Mouse (Mus musculus): ENCODE results near the gene Rora.

Gene Rora

DNA sequence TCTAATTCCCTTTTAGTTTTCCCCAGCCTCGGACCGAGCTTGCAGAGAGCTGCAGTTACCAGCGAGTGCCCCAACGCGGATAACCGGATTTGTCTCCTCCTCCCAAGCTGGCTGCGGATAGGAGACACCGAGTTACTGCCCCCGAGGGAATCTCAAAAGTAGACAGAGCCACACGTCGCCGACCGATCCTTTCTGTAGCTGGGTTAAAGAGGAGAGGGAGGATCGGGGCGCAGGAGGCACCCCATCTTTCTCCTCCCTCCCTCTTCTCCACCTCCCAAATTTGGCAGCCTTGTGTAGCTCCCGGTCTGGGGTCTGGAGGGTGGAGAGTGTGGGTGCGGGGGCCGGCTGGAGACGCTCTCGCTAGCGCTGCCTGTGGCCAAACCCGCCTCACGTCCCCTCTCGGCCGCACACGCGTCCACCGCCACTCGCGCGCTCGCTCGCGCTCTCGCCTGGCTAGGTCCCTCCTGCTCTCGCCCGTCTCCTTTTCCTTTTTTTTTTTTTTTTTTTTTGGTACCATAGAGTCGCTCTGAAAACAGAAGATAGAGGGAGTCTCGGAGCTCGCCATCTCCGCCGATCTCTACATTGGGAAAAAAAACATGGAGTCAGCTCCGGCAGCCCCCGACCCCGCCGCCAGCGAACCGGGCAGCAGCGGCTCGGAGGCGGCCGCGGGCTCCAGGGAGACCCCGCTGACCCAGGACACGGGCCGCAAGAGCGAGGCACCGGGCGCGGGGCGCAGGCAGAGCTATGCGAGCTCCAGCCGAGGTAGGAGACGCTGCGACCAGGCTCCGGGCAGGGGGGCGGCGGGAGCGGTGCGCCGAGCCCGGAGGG, at the start of gene Rora:
TSS of gene Rora (plus strand) at position 576 of the 828 bp plus-strand sequence.
- in situ Hi-C loops (cut with MboI, MseI): no loop called here

GRCm38 (mm10) chr9:68614006-68614405, 39.6 kb upstream of the Rora start:
- in situ Hi-C loops (cut with MboI, MseI): no loop called here

DNA sequence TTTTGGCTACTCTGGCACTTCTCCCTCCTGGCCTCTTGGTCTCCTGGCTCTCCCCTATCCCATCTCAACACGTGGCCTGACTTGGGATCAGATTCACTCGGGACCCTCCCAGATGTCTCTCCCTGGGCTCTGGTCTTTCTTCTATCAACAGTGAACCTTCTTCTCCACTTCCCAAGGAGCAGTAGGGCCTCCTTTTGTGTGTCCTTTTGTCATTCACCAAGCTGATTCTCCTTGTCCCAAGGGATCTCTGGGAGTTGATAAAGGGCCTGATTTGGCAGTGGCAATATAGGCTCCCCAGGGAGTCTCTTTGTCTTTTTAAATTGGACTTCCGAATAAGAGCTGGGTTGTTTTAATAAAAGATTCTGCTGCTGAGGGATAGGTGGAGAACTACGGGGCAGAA, 36.5 kb upstream of the Rora start:
- in situ Hi-C loops (cut with MboI, MseI): no loop called here

DNA sequence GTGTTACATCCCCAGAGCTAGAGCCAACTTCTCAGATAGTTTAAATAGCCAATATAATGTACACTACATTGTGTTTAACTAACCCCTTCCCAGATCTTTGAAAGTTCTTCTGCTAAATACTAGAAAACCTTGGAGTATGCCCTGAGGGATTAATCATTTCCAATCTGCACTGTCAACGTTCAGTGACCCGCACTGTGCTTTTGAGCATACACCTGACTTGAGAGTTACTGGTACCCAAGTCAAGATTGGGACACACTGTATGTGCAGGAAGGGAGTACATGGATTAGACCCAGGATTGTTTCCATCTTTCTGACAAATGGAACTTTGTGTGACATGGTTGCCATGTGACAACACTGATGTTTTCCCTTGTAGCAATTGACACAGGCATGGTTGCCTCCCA, 33.5 kb upstream of the Rora start:
- in situ Hi-C loops (cut with MboI, MseI): no loop called here

GRCm38 (mm10) chr9:68620441-68620840, 33.1 kb upstream of the Rora start:
- in situ Hi-C loops (cut with MboI, MseI): no loop called here

GRCm38 (mm10) chr9:68624981-68625380, 28.6 kb upstream of the Rora start:
- in situ Hi-C loops (cut with MboI, MseI): no loop called here

DNA sequence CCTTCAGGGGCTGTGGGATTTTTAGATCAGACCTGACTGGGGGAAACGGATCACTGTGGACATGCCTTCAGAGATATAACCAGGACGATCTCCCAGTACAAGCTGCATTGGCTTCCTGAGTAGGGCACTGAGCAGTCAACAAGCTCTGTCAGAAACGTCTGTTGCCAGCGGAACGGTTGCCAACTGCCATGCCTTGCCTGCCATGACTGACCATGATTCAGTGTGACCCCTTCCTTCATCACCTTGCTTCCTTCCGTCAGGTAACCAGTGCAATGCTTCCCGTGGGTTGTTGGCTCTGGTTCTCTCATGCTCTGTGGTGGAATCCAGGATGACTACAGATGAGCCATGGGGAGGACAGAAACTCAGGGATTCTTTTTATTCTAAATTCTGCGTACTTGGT, 16.3 kb upstream of the Rora start:
- in situ Hi-C loops (cut with MboI, MseI): no loop called here

DNA sequence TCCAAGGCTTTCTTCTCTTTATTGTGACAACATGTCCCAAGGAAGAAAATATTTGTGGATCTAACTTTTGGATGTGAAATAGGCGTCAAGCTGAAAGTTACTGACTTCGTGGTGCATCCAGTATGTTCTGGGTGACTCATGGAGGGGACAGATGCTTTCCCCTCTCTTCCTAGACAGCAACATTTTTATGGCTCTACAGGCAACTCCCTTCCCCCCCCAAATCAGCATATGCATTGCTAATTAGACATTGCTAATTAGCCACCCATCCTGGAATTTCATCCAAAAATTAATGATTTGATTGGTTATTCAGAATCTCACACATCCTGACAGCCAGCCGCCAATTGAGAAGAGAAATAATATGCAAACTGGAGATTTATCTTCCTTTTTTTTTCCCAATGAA, 12.5 kb upstream of the Rora start:
- in situ Hi-C loops (cut with MboI, MseI): no loop called here

DNA sequence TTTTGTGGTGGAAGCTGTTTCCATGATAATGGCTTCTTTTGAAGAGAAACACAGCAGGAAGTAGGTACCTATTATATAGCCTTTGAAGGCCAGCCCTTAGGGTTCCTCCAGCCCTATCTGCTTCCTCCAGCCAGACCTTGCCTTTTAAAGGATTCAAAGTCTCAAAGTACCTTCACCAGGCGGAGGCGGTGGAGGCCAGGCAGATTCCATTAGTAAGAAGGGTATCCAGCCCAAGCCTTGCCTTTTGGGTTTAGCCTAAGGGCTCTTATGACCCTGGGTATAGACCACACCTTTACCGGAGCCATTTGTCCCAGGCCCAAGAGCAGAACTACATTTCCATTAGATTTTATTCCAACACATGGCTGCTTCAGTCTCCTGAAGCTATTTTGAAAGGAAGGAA, 5.5 kb upstream of the Rora start:
- in situ Hi-C loops (cut with MboI, MseI): no loop called here

- in situ Hi-C loops (cut with MboI, MseI): no loop called here
Measured at GRCm38 (mm10) chr9:68654039-68654332, 400 bp downstream of the Rora start.

DNA sequence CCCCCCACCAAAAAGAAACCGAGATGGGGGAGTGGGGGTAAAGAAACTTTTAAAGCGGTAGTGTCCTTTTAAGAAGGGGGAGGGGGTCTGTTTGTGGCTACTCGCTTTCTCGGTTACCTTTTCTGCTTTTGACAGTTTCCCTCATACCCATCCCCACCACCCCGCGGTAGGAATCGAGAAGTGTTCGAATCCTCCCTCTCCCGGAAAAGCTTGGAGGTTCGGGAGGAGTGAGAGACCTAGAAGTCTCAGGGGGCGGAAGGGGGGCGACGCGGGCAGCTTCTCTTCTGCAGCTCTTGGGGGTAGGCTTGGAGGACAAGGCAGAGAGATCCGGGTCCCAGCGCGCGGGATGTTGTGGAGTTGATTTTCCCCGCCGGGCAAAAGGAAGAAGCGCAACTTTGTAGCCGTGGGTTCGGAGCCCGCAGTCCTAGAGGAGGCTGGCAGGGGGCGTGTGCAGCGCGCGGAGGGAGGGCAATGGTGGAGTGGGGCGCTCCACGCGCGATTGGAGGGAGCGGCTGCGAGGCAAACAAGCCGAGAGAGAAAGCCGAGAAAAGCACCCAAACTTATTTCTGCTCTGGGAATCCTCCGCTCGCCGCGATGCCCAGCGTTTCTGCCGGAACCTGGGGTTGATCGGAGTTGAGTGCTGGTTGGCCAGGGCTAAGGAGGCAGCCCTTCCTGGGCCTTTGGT, 889 bp downstream of the Rora start:
- in situ Hi-C loops (cut with MboI, MseI): no loop called here

- in situ Hi-C loops (cut with MboI, MseI): no loop called here
Measured at GRCm38 (mm10) chr9:68655018-68656005, 1.7 kb downstream of the Rora start.

DNA sequence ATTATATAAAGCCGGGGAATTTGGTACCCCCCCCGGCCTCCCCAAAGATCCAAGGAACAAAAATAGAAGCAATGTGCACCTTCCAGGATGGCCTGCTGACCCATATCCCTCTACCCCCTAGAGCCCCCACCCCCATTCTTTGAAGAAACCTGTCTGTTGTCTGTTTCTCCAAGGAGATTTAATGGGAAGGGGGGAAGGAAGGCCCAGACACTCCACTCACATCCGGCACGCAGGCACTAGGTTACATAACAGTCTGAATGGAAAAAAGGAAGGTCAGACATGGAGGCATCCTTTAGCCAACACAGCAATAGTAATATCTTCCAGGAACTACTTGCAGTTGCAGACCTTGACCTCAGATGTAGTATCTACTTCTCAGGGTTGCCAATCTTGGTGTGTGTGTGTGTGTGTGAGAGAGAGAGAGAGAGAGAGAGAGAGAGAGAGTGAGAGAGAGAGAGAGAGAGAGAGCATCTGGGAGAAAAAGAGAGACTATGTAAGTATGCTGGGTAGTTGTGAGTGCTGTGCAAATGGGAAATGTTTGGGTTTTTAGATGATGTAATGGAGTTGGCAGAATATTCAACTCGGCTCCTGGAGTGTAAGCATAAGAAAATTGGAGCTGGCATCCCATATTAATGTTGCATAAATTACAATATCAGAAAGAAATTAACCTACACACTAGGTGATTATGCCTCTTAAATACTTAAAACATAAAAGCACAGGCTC, 2.6 kb downstream of the Rora start:
- in situ Hi-C loops (cut with MboI, MseI): no loop called here

- in situ Hi-C loops (cut with MboI, MseI): no loop called here
Measured at GRCm38 (mm10) chr9:68656796-68657130, 3.2 kb downstream of the Rora start.

GRCm38 (mm10) chr9:68670731-68671130, 17.1 kb downstream of the Rora start:
- in situ Hi-C loops (cut with MboI, MseI): no loop called here

DNA sequence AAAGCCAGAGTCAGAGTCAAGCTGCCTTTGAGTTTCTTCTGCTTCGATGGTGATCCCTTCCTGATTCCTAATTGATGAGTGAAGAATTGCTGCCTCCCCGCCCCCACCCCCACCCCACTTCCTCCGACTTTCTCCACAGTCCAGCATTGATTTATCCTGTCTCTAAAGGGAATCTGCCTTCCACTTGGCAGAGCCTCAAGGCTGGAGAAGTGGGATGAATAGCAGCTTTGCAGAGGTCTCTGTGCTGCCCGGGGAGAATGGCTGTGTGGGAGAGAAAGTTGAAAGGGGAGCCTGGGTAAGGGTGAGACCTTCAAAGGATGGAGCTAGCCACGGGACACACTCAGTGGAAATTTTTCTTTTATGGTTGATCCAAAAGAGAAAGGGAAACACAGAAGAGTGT, 18.9 kb downstream of the Rora start:
- in situ Hi-C loops (cut with MboI, MseI): no loop called here

DNA sequence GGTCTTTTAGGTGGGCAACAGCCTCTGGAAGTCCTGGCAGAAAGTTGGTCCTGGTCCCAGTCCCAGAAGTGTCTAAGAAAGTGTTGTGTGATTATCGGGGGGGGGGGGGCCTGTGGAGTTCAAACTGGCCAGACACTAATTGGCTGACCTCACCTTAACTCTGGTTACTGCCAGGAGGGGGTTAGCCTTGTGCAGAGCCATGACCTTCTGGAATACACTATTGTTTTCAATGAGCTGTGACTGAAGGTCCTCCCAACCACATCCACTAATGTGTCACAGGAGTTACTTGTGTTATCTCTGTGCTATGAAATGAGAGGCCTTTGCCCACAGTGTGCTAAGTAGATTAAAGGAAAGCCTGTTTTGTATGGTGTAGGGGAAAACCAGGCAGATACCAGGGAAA, 19.6 kb downstream of the Rora start:
- in situ Hi-C loops (cut with MboI, MseI): no loop called here

GRCm38 (mm10) chr9:68679871-68680374, 26.3 kb downstream of the Rora start:
- in situ Hi-C loops (cut with MboI, MseI): no loop called here

- in situ Hi-C loops (cut with MboI, MseI): no loop called here
Measured at GRCm38 (mm10) chr9:68683938-68684337, 30.4 kb downstream of the Rora start.

DNA sequence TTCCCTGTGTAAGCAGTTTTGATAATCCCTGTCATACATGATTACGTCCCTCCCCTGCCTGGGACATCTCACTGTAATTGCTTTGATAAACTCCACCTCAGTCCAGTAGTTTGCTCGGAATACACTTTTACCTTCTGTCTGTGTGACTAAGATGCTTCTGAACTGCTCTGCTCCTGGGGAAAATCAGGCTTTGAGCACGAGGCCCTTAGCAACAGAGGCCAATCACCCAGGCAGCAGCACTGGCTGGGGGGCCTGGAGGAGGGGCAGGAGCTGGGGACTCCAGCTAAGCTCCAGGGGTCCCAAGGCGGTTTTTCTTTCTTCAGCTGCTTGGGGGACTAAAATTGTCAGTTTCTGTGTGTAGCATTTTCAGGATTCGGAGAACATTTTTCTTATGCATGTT, 32.0 kb downstream of the Rora start:
- in situ Hi-C loops (cut with MboI, MseI): no loop called here

GRCm38 (mm10) chr9:68687251-68687874, 33.8 kb downstream of the Rora start:
- in situ Hi-C loops (cut with MboI, MseI): no loop called here
